Mouse (Mus musculus) forebrain, embryonic 13.5 days (tissue): Measurements from ENCODE around the gene Pop7. TPM values are rescaled to one million over a fixed set of nuclear protein-coding genes. Genes with fewer than 3 reads are reported as not detected.

ENCODE experiments used
- ATAC-seq: fragments of 200-750 bp; cut with Nextera tagmentation; 2 replicates; pipeline ENCODE4 v1.8.0; 2017
- H3K27ac ChIP-seq: fragments of 300-500 bp; sonication (generic); 2 replicates; pipeline ENCODE4 v1.5.1; 2015; ENCODE audit warnings: inconsistent platforms, mild to moderate bottlenecking, moderate library complexity
- H3K27me3 ChIP-seq: fragments of 300-500 bp; sonication (generic); 2 replicates; pipeline ENCODE4 v1.6.1; 2015; ENCODE audit warnings: mild to moderate bottlenecking, inconsistent platforms
- H3K36me3 ChIP-seq: fragments of 300-500 bp; sonication (generic); 2 replicates; pipeline ENCODE4 v1.6.1; 2015; ENCODE audit warnings: mild to moderate bottlenecking, inconsistent platforms; ENCODE audit not compliant: poor library complexity, severe bottlenecking
- H3K4me1 ChIP-seq: fragments of 300-500 bp; sonication (generic); 2 replicates; pipeline ENCODE4 v1.6.1; 2015; ENCODE audit warnings: inconsistent platforms
- H3K4me2 ChIP-seq: fragments of 300-500 bp; sonication (generic); 2 replicates; pipeline ENCODE4 v1.6.1; 2015; ENCODE audit warnings: inconsistent platforms, mild to moderate bottlenecking, moderate library complexity
- H3K4me3 ChIP-seq: fragments of 300-500 bp; sonication (generic); 2 replicates; pipeline ENCODE4 v1.5.1; 2015; ENCODE audit warnings: mild to moderate bottlenecking, inconsistent platforms
- H3K9ac ChIP-seq: fragments of 300-500 bp; sonication (generic); 2 replicates; pipeline ENCODE4 v1.6.1; 2015; ENCODE audit warnings: mild to moderate bottlenecking, inconsistent platforms
- H3K9me3 ChIP-seq: fragments of 300-500 bp; sonication (generic); replicated peaks from 2 replicates; pipeline ENCODE4 v1.6.1; 2016; ENCODE audit warnings: inconsistent platforms
- WGBS: fragments of 180-500 bp; shearing (Covaris S2); methylation state at CpG from one replicate; pipeline ENCODE4 v1.1.7; 2015; 5-methylcytosine and 5-hydroxymethylcytosine counted together
- polyA plus RNA-seq: library from polyadenylated mRNA; unstranded; fragments of >200 nt; fragmentation: Nextera tagmentation; extraction: Ambion mirVana; gene quantifications from 2 replicates; pipeline ENCODE4 v1.2.1, GENCODE M21; 2015

The Pop7 gene
- polyA plus RNA-seq, 1 experiment from 2014 or later, result 75.6 TPM

- ATAC-seq, result peak; percentile 16; the same call in 1 of the 2 replicates
- H3K4me2 ChIP-seq, result peak overlapping the region; percentile 93
- peaks cover 50% of the 10 kb centered on the region for H3K4me1 ChIP-seq
- no peaks in the 10 kb centered on the region for H3K27me3 ChIP-seq
- 82% methylated on average over 11 of the region's 11 CpGs for WGBS
- H3K9me3 ChIP-seq, result no peaks in the 10 kb centered on the region
- peak overlapping the region; percentile 7; the same call in 1 of the 2 replicates for H3K27ac ChIP-seq
- H3K36me3 ChIP-seq, result peaks cover 12% of the 10 kb centered on the region
- peak overlapping the region; percentile 99 for H3K9ac ChIP-seq
- peak overlapping the region; percentile 97 for H3K4me3 ChIP-seq
These were observed 10.8 kb upstream of the Pop7 start for GRCm38 (mm10) chr5:137512847-137513794.

GRCm38 (mm10) chr5:137511706-137512105 lies 9.4 kb upstream of the Pop7 start:
- Histone ChIP-seq H3K9me3 (no peaks in the 10 kb centered on the region), H3K9ac (peak overlapping the region; percentile 99), H3K27ac (no peak overlapping the region), H3K4me3 (peak overlapping the region; percentile 97), H3K4me2 (peak overlapping the region; percentile 93), H3K27me3 (no peaks in the 10 kb centered on the region), H3K36me3 (peaks cover 10% of the 10 kb centered on the region), H3K4me1 (peaks cover 50% of the 10 kb centered on the region)
- no peak for ATAC-seq
- 62% methylated on average over 3 of the region's 3 CpGs for WGBS

GRCm38 (mm10) chr5:137510573-137511390 lies 8.5 kb upstream of the Pop7 start:
- under 1% methylated on average over 39 of the region's 83 CpGs for WGBS
- peaks cover 49% of the 10 kb centered on the region for H3K4me1 ChIP-seq

GRCm38 (mm10) chr5:137510014-137510501 lies 7.7 kb upstream of the Pop7 start:
- WGBS, result 1% methylated on average over 36 of the region's 52 CpGs

More at GRCm38 (mm10) chr5:137510573-137511390, 8.5 kb upstream of the Pop7 start:
- Histone ChIP-seq H3K36me3 (peaks cover 10% of the 10 kb centered on the region), H3K27me3 (no peaks in the 10 kb centered on the region), H3K9me3 (no peaks in the 10 kb centered on the region), H3K9ac (peak overlapping the region; percentile 99), H3K4me2 (peak overlapping the region; percentile 93), H3K4me3 (peak overlapping the region; percentile 97), H3K27ac (peak overlapping the region; percentile 89)
- peak; percentile 48 for ATAC-seq

GRCm38 (mm10) chr5:137504041-137504440 lies 1.7 kb upstream of the Pop7 start:
- Histone ChIP-seq H3K36me3 (peaks cover 5% of the 10 kb centered on the region), H3K27me3 (no peaks in the 10 kb centered on the region), H3K9ac (no peak overlapping the region; the same call in 1 of the 2 replicates), H3K4me1 (peaks cover 22% of the 10 kb centered on the region), H3K4me3 (no peak overlapping the region), H3K4me2 (no peak overlapping the region), H3K27ac (no peak overlapping the region), H3K9me3 (no peaks in the 10 kb centered on the region)
- ATAC-seq, result no peak
- WGBS, result 81% methylated on average over 6 of the region's 6 CpGs

More at GRCm38 (mm10) chr5:137510014-137510501, 7.7 kb upstream of the Pop7 start:
- H3K36me3 ChIP-seq, result peaks cover 9% of the 10 kb centered on the region
- ATAC-seq, result peak; percentile 84
- peak overlapping the region; percentile 93 for H3K4me2 ChIP-seq
- no peaks in the 10 kb centered on the region for H3K27me3 ChIP-seq
- peak overlapping the region; percentile 99 for H3K9ac ChIP-seq
- H3K27ac ChIP-seq, result peak overlapping the region; percentile 89
- H3K9me3 ChIP-seq, result no peaks in the 10 kb centered on the region
- peak overlapping the region; percentile 97 for H3K4me3 ChIP-seq
- peaks cover 43% of the 10 kb centered on the region for H3K4me1 ChIP-seq

GRCm38 (mm10) chr5:137502667-137503110 lies 371 bp upstream of the Pop7 start:
- H3K4me3 ChIP-seq, result peak overlapping the region; percentile 65
- H3K4me1 ChIP-seq, result peaks cover 22% of the 10 kb centered on the region
- ATAC-seq, result peak; percentile 78
- peak overlapping the region; percentile 64 for H3K4me2 ChIP-seq
- peak overlapping the region; percentile 96 for H3K27ac ChIP-seq
- H3K9me3 ChIP-seq, result no peaks in the 10 kb centered on the region
- H3K27me3 ChIP-seq, result no peaks in the 10 kb centered on the region
- H3K9ac ChIP-seq, result peak overlapping the region; percentile 60
- H3K36me3 ChIP-seq, result peaks cover 5% of the 10 kb centered on the region
- under 1% methylated on average over 29 of the region's 30 CpGs for WGBS

- Histone ChIP-seq H3K9ac (no peak overlapping the region), H3K4me1 (peaks cover 22% of the 10 kb centered on the region), H3K36me3 (peaks cover 5% of the 10 kb centered on the region), H3K4me2 (no peak overlapping the region), H3K9me3 (no peaks in the 10 kb centered on the region), H3K4me3 (no peak overlapping the region), H3K27ac (no peak overlapping the region), H3K27me3 (no peaks in the 10 kb centered on the region)
- ATAC-seq, result no peak
- 94% methylated on average over 7 of the region's 7 CpGs for WGBS
These were observed 2.1 kb downstream of the Pop7 start for GRCm38 (mm10) chr5:137500186-137500585.

- Histone ChIP-seq H3K9ac (no peak overlapping the region), H3K4me1 (no peaks in the 10 kb centered on the region), H3K4me3 (no peak overlapping the region), H3K9me3 (no peaks in the 10 kb centered on the region), H3K4me2 (no peak overlapping the region), H3K27me3 (no peaks in the 10 kb centered on the region), H3K27ac (no peak overlapping the region), H3K36me3 (no peaks in the 10 kb centered on the region)
- ATAC-seq, result no peak
- 85% methylated on average over 13 of the region's 13 CpGs for WGBS
These were observed 8.5 kb downstream of the Pop7 start for GRCm38 (mm10) chr5:137493831-137494230.

- Histone ChIP-seq H3K27ac (no peak overlapping the region), H3K36me3 (no peaks in the 10 kb centered on the region), H3K27me3 (no peaks in the 10 kb centered on the region), H3K4me1 (no peaks in the 10 kb centered on the region), H3K4me3 (no peak overlapping the region), H3K4me2 (no peak overlapping the region), H3K9ac (no peak overlapping the region), H3K9me3 (no peaks in the 10 kb centered on the region)
- 70% methylated on average over 4 of the region's 4 CpGs for WGBS
- no peak for ATAC-seq
These were observed 10.8 kb downstream of the Pop7 start for GRCm38 (mm10) chr5:137491559-137491958.

GRCm38 (mm10) chr5:137487616-137488015 lies 14.7 kb downstream of the Pop7 start:
- H3K27ac ChIP-seq, result no peak overlapping the region
- peaks cover 17% of the 10 kb centered on the region for H3K27me3 ChIP-seq
- no peak overlapping the region for H3K4me2 ChIP-seq
- H3K9ac ChIP-seq, result no peak overlapping the region
- ATAC-seq, result no peak
- H3K9me3 ChIP-seq, result no peaks in the 10 kb centered on the region
- H3K4me3 ChIP-seq, result no peak overlapping the region
- no peaks in the 10 kb centered on the region for H3K36me3 ChIP-seq
- peaks cover 13% of the 10 kb centered on the region for H3K4me1 ChIP-seq
- 89% methylated on average over 7 of the region's 7 CpGs for WGBS

- Histone ChIP-seq H3K9me3 (no peaks in the 10 kb centered on the region), H3K4me3 (peak overlapping the region; percentile 21), H3K27me3 (peaks cover 17% of the 10 kb centered on the region), H3K27ac (no peak overlapping the region), H3K9ac (peak overlapping the region; percentile 52), H3K36me3 (no peaks in the 10 kb centered on the region), H3K4me2 (peak overlapping the region; percentile 62), H3K4me1 (peaks cover 13% of the 10 kb centered on the region)
- ATAC-seq, result no peak
- WGBS, result 1% methylated on average over 17 of the region's 17 CpGs
These were observed 16.5 kb downstream of the Pop7 start for GRCm38 (mm10) chr5:137485851-137486155.
